Mouse (Mus musculus): Measurements from ENCODE around the gene Ndufaf7.

Ndufaf7 gene

DNA sequence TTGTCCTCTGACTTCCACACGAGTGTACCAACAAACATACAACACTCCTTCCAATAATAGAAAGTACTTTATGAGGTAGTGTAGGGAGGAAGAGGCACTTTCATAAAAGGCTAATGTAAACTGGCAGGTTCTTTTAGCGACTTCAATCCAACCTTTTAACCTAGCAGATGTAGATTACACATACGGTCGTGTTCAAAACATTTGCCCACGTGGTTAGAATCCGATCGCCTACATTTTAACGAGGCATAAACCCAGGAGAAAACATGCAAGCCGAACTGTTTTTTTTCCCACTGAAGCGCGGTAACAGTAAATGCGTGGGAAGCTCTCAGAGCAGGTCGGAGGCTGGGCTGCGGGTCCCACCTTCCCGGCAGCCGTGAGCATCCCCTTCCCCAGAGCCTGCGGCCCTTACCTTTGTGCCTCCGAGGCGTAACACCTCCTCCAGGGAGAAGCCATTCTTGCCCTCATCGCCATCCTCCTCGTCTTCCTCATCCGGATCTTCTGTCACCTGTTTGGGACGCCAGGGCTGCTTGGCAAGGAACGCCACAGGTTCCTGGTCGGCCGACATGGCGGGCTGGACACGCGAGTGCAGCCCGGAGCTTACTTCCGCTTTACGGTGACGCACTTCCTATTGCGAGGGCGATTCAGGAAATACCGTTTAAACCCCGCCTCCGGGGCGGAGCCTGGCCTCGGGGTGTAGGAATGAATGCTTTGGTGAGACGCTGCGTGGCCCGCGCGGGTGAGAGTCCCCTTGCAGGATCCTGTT is at the start of gene Ndufaf7, which contains the start of gene Cebpz:
Gene Ndufaf7, plus strand, starts transcription at position 671 of the 763 bp plus-strand sequence.
Gene Cebpz, minus strand, starts transcription at position 601 of the 763 bp plus-strand sequence.
- DNase-seq (ENCODE audit: low read depth): peak; percentile 99

DNA sequence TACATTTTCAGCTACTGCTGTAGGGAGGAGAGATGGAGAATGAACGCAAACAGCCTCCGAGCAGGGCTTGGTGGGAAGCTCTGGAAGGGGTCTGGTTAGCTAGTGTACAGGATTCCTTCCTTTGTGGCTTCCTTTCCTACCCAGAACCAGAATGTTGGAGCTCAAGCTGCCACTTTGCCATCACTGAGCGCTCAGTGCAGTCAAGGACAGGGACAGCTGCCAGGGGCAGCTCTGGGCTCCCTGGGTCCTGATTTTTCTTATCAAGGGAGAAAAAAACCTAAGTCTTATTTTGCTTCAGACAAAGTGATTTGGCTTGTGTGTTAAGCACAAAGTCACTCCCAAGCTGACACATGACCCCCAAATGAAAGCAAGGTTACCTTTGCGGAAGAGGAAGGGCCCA is 48.4 kb upstream of the Ndufaf7 start:
- DNase-seq (ENCODE audit: low read depth): no peak

DNA sequence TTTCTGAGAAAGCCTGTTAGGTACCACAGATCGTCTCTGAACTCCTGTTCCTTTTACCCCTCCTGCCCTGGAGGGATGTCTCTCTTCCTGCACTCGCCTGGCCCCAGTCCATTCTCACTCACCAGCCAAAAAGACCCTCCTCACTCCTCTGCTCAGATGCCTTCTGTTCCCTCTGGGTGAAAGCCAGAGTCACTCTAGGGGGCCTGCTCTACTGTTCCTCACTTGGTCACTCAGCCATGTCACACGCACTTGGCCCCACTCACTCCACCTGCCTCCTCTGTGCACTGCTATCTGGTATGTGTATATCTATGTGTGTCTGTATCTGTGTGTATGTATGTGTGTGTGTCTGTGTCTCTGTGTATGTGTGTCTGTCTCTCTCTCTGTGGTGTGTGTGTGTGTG is 47.8 kb upstream of the Ndufaf7 start:
- no peak for DNase-seq (ENCODE audit: low read depth)

DNA sequence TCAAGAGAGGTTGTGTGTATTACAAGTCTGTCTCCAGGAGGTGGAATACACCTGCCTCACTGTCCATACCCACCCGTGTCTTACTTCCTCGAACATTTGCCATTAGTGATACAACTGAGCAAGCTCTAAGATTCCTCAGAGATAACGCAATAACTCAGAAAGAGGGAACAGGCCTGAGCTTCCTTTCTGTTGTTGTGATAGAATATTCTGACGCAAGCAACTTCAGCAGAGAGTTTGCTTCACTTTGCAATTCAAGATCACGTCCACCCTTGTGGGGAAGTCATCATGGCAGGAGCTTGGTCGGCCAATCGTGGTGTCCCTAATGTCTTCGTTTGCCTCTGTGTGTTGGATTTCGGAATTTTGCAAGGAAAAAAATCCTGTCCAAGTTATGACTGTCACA is 45.9 kb upstream of the Ndufaf7 start:
- no peak for DNase-seq (ENCODE audit: low read depth)

DNA sequence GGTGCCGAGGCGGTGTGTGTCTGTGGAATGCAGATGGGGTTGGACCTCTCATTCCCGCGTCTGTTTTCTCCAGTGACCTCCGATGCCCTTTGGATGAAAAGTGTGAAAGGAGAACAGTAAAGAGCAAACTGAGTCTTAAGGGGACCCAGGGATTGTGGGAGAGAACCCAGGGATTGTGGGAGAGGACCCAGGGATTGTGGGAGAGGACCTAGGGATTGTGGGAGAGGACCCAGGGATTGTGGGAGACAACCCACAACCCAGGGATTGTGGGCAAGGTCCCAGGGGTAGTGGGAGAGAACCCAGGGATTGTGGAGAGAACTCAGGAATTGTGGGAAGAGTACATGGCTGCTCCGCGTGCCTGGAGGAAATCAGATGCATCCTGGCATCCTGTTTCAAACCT is 41.9 kb upstream of the Ndufaf7 start:
- no peak for DNase-seq (ENCODE audit: low read depth)

DNA sequence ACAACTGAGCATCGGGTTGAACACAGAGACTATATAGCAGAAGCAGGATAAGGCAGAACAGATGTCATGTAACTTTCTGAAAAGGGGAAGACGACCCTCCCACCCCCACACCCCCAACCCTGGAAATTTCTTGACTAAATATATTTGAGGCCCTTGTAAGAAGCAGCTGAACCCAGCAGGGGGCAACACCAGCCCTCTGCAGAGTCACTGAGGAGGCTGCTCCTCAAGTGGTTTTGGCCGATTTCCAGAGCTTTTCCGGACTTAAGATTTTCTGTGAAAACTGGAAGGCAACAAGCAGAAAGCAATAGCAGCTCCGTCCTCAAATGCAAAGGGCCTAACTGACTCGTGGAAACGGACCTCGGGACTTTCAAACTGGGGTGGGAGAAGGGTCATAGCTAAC is 41.5 kb upstream of the Ndufaf7 start:
- peak; percentile 34 for DNase-seq (ENCODE audit: low read depth)

DNA sequence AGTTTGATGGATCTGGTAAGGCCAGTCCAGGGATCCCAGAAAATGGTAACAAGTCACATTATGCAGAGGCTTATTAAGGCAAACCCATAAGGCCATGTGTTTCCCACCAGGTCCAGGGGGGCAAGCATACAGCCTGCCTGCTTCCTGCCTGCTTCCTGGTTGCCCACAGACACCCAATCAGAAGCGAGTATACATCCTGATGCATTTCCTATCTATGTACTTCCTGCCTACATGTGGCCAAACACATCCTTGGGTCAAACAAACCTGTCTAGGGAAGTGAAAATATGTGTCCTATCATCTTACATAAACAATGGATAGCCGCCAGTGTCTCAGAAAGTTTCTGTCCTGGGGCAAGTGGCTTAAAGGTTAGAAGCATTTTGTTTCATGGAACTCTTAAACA is 33.8 kb upstream of the Ndufaf7 start:
- no peak for DNase-seq (ENCODE audit: low read depth)

DNA sequence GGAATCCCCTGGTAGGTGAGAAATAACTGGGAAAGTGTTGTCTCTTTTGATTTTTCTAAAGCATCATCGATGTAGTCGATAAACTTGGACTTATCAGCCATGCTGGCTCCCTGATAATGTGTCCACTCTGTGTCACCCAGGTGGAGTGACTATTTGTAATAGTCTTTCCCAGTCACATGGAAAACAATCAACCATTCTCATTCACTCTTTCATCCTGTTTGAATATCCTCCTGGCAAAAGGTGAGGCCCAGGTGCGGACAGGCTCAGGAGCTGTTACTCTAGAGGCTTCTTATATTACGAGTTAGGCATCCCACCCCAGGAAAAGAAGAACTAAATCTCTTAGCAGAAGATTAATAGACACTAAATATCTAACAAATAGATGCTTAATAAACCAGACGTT is 30.0 kb upstream of the Ndufaf7 start, which contains the start of gene Sult6b1:
Gene Sult6b1, minus strand, starts transcription at position 101 of the 400 bp plus-strand sequence.
- DNase-seq (ENCODE audit: low read depth): no peak

DNA sequence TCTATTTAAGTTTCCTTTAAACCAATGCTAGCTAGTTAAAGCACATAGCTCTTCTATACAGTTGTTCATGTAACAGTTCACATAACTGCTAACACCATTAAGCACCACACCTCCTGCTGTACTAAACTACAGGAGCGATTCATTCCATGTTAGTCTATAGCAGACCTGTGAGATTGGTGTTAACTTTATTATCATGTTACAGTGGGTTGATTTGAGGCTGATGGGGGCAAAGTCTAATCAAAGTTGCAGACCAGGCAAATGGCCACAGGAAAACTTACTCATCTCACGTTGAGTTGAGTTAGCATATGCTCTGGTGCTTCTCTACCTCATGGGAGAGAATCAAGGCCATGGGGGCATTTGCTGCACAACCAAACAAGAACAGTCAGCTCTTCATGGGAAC is 27.6 kb upstream of the Ndufaf7 start:
- no peak for DNase-seq (ENCODE audit: low read depth)

DNA sequence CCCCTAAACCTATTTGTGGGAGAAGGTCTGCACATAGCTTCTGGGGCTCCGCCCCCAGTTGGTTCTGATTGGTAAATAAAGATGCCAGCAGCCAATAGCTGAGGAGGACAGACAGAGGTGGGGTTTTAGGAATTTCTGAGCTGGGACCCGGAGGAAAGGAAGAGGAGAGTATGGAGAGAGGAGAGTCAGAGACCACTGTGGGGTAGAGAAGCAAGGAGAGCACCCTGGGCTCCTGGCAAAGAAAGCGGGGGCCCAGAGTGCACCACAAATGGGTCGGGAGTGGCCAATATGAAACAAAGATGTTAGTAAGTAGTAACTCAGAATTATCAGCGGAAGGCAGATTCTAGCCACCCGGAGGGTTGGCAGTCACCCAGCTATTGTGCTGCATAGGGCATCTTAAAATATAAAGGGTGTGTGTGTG is 24.1 kb upstream of the Ndufaf7 start:
- DNase-seq (ENCODE audit: low read depth): no peak

DNA sequence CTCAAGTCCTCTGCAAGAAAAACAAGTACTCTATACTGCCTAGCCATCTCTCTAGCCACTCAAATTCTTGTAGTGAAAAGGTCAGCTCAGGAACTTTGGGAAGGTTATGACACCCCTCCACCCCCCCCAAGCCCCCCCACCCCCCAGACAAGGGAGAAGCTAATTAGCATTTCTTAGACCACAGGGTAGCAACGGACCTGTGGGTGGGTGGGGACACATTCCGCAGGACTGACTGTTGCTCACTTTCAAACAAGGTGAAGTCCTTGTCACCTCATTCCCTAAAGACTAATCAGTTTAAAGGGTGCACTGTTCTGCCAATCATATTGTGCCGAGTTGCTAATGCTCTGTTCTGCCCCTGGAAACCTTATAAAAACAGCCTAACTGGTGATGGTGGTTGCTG is 23.0 kb upstream of the Ndufaf7 start:
- no peak for DNase-seq (ENCODE audit: low read depth)

DNA sequence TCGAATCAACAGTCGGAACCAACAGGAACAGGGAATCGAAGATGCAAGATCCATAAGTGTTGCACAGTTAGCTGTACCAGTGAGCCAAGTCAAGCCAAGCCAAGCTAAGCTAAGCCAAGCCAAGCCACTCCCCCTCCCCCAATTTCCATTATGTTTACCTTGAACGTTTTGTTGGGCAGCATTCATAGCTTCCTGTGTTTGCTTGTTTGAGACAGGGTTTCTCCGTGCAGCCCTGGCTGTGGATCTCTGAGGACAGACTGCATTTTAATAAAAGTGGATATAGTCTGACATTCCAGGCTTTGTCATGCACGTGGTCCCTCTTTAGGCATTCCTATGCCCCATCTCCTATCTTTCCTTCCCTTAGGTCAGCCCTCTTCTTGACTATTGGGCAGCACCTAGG is 21.2 kb upstream of the Ndufaf7 start:
- DNase-seq (ENCODE audit: low read depth): no peak

DNA sequence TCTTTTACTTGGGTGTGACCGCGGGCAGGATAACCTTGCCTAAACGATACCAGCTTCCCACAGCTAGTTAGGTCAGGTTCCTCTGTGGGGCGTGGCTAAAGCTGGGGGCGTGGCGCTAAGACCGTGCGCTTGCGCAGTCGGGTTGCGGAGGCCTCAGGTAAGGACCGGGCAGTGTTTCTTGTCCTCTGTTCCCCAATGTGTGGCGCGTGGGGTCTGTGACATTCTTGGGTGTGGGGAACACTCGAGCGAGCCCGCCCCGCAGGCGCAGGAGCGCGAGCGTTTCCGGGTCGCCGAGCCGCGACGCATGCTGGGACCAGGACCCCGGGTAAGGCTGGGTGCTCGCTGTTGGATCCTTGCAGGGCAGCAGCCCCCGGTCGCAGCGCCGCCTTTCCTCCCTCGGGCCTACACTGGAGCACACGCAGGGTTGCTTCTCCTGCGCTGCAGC is 20.5 kb upstream of the Ndufaf7 start, which contains the start of gene Cebpzos:
Gene Cebpzos, plus strand, starts transcription at position 132 of the 445 bp plus-strand sequence.
- peak; percentile 79 for DNase-seq (ENCODE audit: low read depth)

DNA sequence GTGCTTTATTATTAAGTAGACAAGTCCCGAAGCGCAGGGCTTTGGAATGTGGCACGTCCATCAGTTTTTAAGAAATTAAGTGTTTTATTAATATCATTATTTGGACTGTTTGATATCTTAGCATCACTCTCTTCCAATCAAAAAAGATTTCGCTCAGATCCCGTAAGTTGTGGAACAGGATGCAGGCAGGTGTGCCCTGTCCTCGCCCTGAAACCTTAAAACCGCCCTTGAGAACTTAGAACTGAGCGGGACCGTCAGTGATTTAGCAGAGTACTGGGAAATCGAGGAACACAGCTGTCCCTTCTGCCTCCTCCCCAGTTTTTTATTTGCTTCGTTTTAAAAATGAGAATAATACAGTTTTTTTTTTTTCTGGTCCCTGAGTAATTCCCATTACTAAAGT is 20.0 kb upstream of the Ndufaf7 start:
- DNase-seq (ENCODE audit: low read depth): no peak

DNA sequence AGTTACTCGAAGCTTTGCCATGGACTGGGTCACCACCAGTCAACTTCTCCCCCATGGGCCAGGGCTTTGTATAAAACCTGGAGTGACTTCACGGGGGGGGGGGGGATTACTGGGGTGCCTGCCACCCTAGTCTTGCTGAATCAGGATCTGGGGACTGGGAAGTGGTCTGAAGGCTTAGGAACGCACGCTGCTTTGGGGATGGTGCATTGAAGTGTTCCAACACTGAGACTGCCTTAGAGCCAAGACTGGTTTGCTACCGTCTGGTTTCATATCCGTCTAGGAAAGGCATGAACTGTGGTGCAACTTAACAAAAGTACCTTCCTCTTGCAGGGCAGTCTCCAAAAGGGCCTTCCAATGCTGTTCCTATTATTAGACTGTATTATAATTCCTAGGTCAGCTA is 19.2 kb upstream of the Ndufaf7 start:
- DNase-seq (ENCODE audit: low read depth): no peak

DNA sequence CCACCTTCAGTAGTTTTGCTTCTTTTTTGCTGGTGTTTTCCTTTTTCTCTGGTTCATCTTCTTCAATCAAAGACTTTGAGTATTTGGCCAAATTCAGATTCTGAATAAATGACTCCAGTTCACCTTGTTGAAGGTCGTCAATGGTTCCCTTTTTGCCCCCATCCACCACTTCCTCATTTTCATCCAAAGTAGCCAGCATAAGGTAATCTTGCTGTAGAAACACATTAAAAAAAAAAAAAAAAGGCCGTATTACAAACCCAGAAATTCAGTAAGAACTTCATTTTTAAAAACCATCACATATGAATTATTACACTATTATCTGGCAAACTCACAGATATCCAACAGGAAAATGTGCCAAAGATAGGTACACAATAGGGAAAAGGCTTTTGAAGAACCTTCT is 1.1 kb upstream of the Ndufaf7 start:
- DNase-seq (ENCODE audit: low read depth): no peak

DNA sequence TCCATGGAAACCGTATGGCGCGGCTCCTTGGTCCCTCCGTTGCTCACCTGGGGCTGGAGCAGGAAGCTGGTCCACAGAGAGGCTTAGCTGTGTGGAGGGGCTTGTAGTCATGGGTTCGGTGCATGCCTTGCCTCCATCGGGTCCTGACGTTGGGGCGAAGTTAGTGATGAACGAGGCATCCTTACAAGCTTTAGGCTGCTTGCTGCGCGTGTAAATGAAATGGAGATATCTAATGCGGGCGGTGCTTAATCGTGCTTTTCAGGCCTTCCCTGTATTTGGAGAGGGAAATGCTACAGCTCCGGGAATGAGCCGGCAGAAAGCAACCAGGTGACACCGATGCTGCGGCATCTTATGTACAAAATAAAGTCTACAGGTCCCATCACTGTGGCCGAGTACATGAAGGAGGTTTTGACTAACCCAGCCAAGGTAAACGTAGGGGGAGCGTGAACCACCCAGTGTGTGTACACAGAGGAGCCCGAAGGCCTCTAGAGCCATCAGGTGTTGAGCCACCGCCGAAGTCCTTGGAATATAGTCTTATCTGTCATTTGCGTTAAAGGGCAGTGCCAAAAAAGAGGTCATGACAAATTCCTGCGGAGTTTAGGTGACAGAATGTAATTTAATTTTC is 405 bp downstream of the Ndufaf7 start:
- DNase-seq (ENCODE audit: low read depth): no peak

DNA sequence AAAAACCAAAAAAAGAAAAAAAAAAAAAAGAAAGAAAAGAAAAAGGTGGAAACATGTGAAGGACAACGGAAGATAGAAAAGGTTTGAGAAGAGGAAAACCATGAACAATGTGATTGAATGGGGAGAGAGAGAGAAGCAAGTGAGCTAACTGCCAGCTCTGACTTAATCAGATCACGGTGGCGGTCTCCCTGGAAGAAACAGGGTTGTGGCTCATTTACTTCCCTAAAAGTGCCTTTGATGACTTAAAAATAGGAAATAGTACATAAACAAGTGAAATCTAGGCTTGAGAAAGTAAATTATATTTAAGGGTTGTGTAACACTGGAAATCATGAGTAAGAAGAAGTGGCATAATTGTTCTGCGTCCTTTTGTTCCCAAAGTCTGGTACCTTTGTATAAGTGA is 2.0 kb downstream of the Ndufaf7 start:
- no peak for DNase-seq (ENCODE audit: low read depth)

DNA sequence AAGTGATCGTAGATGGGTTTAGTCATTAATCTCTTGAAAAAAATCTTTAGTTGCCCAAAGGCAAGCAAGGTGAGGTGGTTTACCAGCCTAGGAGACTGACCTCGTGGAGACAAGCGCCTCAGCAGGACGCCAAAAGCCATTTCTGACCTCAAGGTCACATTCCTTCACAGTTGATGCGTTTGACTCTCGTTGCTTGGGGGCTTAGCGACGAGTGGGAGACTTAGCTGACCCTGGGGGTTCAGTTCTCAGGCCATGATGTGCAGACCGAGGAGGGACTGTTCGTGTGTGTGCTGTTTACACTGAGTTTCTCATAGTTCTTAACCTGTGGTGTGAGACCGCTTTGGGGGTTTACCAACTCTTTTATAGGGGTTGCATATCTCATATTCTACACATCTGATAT is 5.6 kb downstream of the Ndufaf7 start:
- DNase-seq (ENCODE audit: low read depth): no peak

DNA sequence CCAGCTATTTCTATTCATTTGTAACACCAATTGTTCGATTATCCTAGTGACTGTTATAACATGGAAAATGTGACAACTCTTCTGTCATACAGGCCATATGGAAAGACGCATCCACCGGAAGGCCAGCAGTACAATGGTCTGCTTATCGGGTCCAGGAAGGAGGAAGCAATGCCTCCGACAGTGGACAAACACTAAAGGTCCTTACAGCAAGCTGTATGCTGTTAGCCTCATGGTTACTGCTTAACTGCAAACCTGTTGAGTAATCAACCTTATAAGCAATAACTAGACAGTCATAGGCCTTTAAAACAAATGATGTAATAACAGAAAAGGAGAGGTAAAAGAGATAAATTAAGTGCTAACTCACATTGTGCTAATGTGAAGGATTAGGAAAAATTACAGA is 14.3 kb downstream of the Ndufaf7 start:
- no peak for DNase-seq (ENCODE audit: low read depth)

DNA sequence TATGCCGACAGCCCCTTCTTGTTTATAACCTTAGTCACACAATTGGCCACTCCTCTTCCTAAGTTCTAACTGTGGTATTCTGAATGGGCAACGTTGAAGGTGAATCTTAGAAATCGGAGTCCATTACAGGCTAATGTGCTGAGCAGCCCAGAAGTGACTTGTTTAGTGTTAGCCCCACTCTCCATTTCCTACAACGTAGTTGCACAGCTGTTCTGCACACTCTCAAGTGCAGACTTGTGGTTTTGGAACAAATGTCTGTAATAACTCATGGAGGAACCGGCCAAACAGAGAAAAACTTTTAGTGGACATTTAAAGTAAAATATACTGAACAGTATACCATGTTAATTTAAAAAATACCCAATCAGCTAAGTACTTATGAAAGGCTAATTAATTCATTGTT is 15.1 kb downstream of the Ndufaf7 start:
- no peak for DNase-seq (ENCODE audit: low read depth)

DNA sequence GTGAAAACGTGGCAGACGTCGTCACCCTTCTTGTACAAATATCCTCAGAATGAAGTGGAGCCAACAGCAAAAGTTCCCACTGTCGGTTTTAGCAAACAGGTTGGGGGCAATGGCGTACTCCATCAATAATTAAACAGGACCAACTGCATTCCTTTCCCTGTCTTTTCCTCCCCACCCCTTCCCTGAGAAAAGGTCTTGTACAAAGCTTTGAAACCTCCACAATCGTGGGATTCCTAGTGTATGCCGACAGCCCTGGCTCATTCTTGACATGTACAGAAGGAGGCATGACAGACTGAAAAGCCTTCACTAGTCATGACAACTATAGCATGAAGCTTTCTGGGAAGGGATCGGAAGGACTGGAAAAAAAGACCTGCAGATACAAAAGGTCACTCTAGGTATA is 16.3 kb downstream of the Ndufaf7 start:
- no peak for DNase-seq (ENCODE audit: low read depth)

DNA sequence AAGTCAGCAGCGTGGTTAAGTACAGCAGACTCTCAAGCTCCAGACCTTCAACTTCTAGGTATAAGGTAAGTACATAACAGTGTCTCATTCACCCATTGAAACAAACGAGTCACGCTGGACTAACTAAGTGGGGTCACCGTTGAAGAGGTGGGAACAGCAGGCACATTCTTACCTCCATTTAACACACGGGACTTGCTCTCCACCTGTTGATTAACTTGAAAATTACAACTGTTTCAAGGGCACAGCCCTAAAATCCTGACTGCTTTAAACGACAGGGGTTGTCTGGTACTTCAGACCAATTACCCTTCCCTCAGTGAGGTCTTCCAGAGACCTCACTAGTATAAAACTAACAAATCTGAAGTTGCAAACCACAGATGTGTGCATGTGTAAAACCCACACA is 22.5 kb downstream of the Ndufaf7 start:
- no peak for DNase-seq (ENCODE audit: low read depth)

DNA sequence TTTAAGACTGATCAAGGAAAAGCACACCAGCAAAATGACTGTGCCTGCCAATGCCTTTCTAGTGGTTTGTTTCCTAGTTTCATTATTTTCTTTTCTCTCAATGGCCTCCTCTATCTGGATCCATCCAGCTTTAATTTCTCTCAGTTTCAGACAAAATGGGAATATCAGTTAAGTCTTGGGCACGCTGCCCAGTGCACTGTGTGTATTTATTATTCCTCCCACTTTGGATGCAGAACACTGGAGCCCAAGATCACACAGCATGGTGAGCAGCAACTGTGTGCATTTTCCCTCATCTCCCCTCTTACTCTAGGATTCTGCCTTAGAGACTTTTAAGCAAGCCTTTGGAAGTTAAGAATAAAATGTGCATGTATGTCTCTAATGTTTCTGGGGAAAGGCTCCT is 27.5 kb downstream of the Ndufaf7 start:
- DNase-seq (ENCODE audit: low read depth): no peak
